Mouse (Mus musculus) cortical plate, adult 2 months (tissue): ENCODE measurements at regions not wholly inside any gene's neighbourhood (a gene's known extent, or its start where the extent isn't known, plus 50 kb on each side); places are given as distances from the start of the nearest gene placed in this dataset.

Experiments used
- CTCF ChIP-seq: fragments of 200-500 bp; IDR thresholded peaks from 2 replicates; pipeline ENCODE4 v1.5.1; 2011; ENCODE audit warnings: mild to moderate bottlenecking, control low read depth, low read length; ENCODE audit not compliant: insufficient read depth; ENCODE audit errors: extremely low read depth
- POLR2A ChIP-seq: fragments of 200-500 bp; IDR thresholded peaks from 2 replicates; pipeline ENCODE4 v1.6.1; 2011; ENCODE audit warnings: mild to moderate bottlenecking, low read length, control low read depth; ENCODE audit not compliant: insufficient read depth; ENCODE audit errors: extremely low read depth

DNA sequence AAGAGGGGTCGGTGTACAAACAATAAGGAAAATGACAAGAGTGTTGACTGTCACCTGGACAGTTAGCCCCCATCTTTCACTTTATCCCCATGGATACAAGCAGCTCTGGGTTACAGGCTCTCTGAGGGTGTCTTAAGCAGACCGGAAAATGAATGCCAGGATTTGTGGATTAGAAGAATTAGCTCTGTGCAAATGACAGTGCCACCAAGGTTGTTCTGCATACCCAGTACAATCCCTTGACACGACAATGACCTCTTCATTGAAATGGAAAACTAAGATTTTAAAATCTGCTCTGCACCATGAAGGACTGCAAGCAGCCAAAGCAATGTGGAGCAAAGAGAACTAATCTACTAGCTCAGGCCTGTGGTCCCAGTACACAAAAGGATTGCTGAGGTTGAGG lies 105.9 kb downstream of the Tas2r134 start:
- TF ChIP-seq CTCF (no peak), POLR2A (no peak)
